Mouse (Mus musculus) forebrain, embryonic 13.5 days (tissue): Measurements from ENCODE around the gene Svopl. TPM values are rescaled to one million over a fixed set of nuclear protein-coding genes. Genes with fewer than 3 reads are reported as not detected.
A peak's percentile ranks its signal among the peaks of the same experiment; 100 is the strongest.

Source experiments
- ATAC-seq: fragments of 200-750 bp; cut with Nextera tagmentation; 2 replicates; pipeline ENCODE4 v1.8.0; 2017
- H3K27ac ChIP-seq: fragments of 300-500 bp; sonication (generic); 2 replicates; pipeline ENCODE4 v1.5.1; 2015; ENCODE audit warnings: inconsistent platforms, mild to moderate bottlenecking, moderate library complexity
- H3K27me3 ChIP-seq: fragments of 300-500 bp; sonication (generic); 2 replicates; pipeline ENCODE4 v1.6.1; 2015; ENCODE audit warnings: mild to moderate bottlenecking, inconsistent platforms
- H3K36me3 ChIP-seq: fragments of 300-500 bp; sonication (generic); 2 replicates; pipeline ENCODE4 v1.6.1; 2015; ENCODE audit warnings: mild to moderate bottlenecking, inconsistent platforms; ENCODE audit not compliant: poor library complexity, severe bottlenecking
- H3K4me1 ChIP-seq: fragments of 300-500 bp; sonication (generic); 2 replicates; pipeline ENCODE4 v1.6.1; 2015; ENCODE audit warnings: inconsistent platforms
- H3K4me2 ChIP-seq: fragments of 300-500 bp; sonication (generic); 2 replicates; pipeline ENCODE4 v1.6.1; 2015; ENCODE audit warnings: inconsistent platforms, mild to moderate bottlenecking, moderate library complexity
- H3K4me3 ChIP-seq: fragments of 300-500 bp; sonication (generic); 2 replicates; pipeline ENCODE4 v1.5.1; 2015; ENCODE audit warnings: mild to moderate bottlenecking, inconsistent platforms
- H3K9ac ChIP-seq: fragments of 300-500 bp; sonication (generic); 2 replicates; pipeline ENCODE4 v1.6.1; 2015; ENCODE audit warnings: mild to moderate bottlenecking, inconsistent platforms
- H3K9me3 ChIP-seq: fragments of 300-500 bp; sonication (generic); replicated peaks from 2 replicates; pipeline ENCODE4 v1.6.1; 2016; ENCODE audit warnings: inconsistent platforms
- WGBS: fragments of 180-500 bp; shearing (Covaris S2); methylation state at CpG from one replicate; pipeline ENCODE4 v1.1.7; 2015; 5-methylcytosine and 5-hydroxymethylcytosine counted together
- polyA plus RNA-seq: library from polyadenylated mRNA; unstranded; fragments of >200 nt; fragmentation: Nextera tagmentation; extraction: Ambion mirVana; gene quantifications from 2 replicates; pipeline ENCODE4 v1.2.1, GENCODE M21; 2015

The Svopl gene
- 0.36 and 0.93 TPM in 2 replicates for polyA plus RNA-seq

DNA sequence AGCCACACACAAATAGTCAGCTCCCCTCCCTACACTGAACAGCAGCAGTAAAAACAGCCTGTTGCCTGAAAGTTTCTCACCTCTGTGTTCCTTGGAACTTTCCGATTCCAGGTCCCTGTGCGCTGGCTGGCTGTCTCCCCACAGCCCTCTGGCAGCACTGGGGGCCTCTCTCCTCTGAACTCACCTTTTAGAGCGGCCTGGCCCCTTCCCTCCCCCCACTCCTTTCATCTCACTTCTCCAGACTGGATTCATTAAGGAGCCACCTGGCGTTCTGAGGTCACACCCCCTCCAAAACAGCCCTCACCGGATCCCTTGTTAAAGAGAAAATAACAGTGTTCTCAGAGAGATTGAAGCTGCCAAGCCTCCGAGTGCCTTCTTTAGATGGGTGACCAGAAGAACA is at the start of gene Svopl:
Svopl (minus strand) TSS at position 159 of the 400 bp plus-strand sequence.
- Histone ChIP-seq H3K4me1 (peaks cover 5% of the 10 kb centered on the region; the same call in 1 of the 2 replicates), H3K9ac (no peak within 1 kb of the TSS), H3K27ac (no peak within 1 kb of the TSS), H3K9me3 (no peaks in the 10 kb centered on the region), H3K4me3 (no peak within 1 kb of the TSS), H3K4me2 (no peak within 1 kb of the TSS), H3K36me3 (no peaks in the 10 kb centered on the region), H3K27me3 (no peaks in the 10 kb centered on the region)
- WGBS: 16% methylated on average over 6 of the region's 6 CpGs
- no peak for ATAC-seq

DNA sequence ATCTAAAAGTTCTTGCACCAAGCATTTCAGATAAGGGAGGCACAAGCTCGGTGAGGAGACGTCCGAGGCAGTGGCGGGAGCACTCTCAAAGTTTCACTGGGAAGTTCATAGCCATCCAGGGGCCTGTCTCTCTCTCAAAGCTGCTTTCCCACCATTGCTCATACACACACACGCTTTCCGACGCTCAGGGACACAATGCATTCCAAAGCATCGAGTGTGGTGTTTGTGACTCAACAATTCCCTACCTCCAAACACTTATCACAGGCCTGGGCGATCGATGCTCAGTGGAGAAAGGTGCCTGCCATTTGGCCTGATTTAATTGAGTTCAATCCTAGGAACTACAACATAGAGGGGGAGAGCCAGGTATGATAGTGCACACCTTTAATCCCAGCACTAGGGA is 47.9 kb upstream of the Svopl start:
- Histone ChIP-seq H3K4me1 (no peaks in the 10 kb centered on the region), H3K9me3 (peaks cover 4% of the 10 kb centered on the region; the same call in 1 of the 2 replicates), H3K9ac (no peak overlapping the region), H3K4me3 (no peak overlapping the region), H3K36me3 (no peaks in the 10 kb centered on the region), H3K27me3 (no peaks in the 10 kb centered on the region), H3K27ac (no peak overlapping the region), H3K4me2 (no peak overlapping the region)
- WGBS: 90% methylated on average over 10 of the region's 10 CpGs
- no peak for ATAC-seq

DNA sequence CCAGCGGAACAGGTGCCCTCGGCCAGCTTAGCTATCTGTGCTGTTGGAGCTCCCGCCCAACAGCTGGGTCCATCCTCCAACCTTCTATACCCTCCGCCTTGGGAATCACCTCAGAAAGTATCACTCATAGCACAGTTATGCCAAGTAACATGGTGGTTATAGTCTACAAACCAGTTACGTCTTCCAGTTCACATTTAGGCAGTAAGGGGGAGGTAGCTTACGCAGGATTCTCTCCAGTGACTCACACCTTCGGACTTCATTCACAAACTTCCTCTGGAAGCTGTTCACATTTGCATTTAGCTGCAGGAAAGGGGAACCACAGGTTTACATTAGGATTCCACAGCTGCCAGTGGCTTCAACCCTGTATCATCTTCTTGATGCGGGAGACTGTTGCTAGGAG is 45.7 kb upstream of the Svopl start:
- Histone ChIP-seq H3K4me1 (no peaks in the 10 kb centered on the region), H3K4me3 (no peak overlapping the region), H3K9ac (no peak overlapping the region), H3K27ac (no peak overlapping the region), H3K27me3 (no peaks in the 10 kb centered on the region), H3K4me2 (no peak overlapping the region), H3K9me3 (no peaks in the 10 kb centered on the region), H3K36me3 (no peaks in the 10 kb centered on the region)
- no peak for ATAC-seq
- 96% methylated on average over 8 of the region's 8 CpGs for WGBS

DNA sequence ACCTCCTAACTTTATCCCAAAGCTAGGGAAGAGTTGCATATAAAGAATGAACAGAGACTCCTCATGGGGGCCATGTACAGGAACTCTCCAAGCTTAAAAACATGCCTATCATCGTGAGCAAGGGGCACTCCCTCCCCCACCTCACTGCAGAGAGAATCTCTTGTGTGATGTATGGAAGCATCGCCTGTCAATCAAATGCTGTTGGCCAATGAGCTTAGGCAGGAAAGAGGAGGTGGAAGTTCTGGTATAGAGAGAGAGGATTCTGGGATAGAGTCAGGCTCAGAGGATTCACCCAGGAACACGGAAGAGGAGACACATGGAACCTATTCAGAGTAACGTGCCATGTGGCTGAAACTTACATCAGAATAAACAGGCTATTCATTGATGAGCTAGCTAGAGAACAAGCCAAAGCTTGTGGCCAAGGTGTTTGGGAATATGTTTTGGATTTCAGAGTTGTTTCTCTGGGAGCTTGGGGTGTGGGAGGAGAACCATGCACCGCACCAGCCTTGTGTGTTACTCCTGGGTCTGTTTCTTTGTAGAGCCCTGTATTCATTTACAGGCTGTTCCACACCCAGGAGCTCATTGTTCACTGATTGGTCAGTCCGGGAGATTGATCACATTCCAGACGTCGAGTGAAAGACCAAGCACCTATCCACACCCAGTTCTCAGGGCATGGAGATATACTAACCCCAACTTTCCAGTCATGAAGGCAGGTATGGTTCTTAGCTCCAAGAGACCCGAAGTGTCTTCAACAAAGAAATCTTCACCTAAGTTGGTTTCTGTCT is 40.6 kb upstream of the Svopl start:
- Histone ChIP-seq H3K9me3 (no peaks in the 10 kb centered on the region), H3K9ac (no peak overlapping the region), H3K4me1 (no peaks in the 10 kb centered on the region), H3K27me3 (no peaks in the 10 kb centered on the region), H3K36me3 (no peaks in the 10 kb centered on the region), H3K4me3 (no peak overlapping the region), H3K4me2 (no peak overlapping the region), H3K27ac (no peak overlapping the region)
- no peak for ATAC-seq
- 84% methylated on average over 9 of the region's 9 CpGs for WGBS

DNA sequence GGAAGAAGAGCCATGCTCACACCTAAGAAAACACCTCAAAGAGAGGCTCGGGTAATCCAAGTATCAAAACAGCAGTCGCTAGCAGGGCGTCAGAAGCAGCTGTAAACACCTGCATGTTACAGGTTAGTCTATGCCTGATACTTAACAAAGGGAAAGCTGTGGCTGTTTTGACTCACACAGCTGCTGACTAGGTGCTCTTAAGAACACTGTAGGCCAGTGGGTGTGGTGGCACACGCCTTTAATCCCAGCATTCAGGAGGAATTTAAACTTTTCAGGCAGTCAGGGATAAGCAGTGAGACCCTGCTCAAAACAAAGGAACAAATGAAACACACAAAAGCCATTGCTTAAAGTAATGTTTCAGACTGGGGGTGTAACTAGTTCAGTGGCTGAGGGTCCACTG is 36.4 kb upstream of the Svopl start:
- H3K4me3 ChIP-seq: no peak overlapping the region
- H3K36me3 ChIP-seq: no peaks in the 10 kb centered on the region
- no peak overlapping the region for H3K27ac ChIP-seq
- no peak overlapping the region for H3K9ac ChIP-seq
- no peaks in the 10 kb centered on the region for H3K4me1 ChIP-seq
- 31% methylated on average over 4 of the region's 4 CpGs for WGBS
- no peak for ATAC-seq
- H3K4me2 ChIP-seq: no peak overlapping the region
- H3K27me3 ChIP-seq: no peaks in the 10 kb centered on the region
- H3K9me3 ChIP-seq: no peaks in the 10 kb centered on the region

DNA sequence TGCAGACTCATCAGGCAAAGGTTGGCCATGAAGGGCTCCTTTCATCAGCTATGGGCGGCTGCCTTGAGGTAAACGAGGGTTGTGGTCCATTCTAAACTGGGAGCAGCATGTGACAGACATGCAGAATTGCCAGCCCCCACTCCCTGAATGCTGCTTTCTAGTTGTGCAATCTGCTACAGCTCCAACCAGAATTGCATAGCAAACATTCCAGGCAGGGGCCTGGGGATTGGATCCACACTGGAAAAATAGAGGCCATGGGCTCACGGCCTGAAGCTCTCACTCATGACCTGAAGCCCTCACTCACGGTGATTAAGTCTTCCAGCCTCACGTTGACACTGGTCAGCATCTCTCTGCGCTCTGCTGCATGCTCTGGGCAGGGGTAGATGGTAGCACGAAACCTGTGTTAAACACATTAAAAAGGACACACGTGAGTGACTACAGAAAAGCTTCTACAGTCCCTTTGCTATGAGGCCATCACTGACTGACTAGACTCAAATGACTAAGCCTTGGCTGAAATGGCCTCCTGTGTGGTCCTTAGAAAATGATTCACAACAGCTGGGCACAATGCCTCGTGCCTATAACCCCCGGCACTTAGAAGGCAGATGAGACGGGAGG is 35.0 kb upstream of the Svopl start:
- WGBS: 59% methylated on average over 11 of the region's 11 CpGs
- no peaks in the 10 kb centered on the region for H3K9me3 ChIP-seq
- no peak overlapping the region for H3K9ac ChIP-seq
- no peak overlapping the region for H3K4me2 ChIP-seq
- no peak overlapping the region for H3K27ac ChIP-seq
- no peaks in the 10 kb centered on the region for H3K4me1 ChIP-seq
- no peaks in the 10 kb centered on the region for H3K36me3 ChIP-seq
- no peak for ATAC-seq
- no peaks in the 10 kb centered on the region for H3K27me3 ChIP-seq
- H3K4me3 ChIP-seq: no peak overlapping the region

DNA sequence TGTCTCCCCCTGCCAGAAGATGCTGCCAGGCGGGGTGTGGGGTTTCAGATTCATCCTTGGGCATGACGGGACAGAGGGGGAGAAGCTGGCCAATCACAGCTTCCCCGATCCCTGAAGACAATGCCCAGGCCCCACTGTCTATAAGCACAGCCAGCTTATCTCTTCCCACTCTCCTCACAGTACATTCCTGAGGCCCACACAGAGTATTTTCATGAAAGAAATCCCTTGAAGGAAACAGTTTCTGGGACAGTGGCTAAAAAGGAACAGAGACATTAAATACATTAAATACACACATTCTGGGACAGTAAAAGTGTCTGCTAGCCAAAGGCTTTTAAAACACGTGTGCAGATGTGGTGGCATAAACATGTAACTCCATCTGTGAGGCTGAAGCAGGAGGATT is 33.6 kb upstream of the Svopl start:
- 68% methylated on average over 4 of the region's 4 CpGs for WGBS
- no peaks in the 10 kb centered on the region for H3K27me3 ChIP-seq

DNA sequence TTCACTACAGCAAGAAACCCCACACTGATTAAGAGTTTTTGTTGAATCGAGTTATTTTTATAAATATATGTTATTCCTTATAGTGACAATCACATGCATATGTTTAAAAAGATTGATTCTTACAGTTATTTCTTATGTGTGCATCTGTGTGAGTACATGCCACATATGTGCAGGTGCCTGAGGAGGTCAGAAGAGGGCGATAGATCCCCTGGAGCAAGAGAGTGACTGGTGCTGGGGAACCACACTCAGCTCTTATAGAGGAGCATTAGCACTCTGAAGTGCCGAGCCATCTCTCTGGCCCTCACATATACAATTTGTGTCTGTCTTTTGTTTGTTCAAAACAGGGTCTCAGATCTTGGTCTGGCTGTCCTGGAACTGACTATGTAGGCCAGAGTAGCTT is 26.8 kb upstream of the Svopl start:
- Histone ChIP-seq H3K36me3 (no peaks in the 10 kb centered on the region), H3K27me3 (no peaks in the 10 kb centered on the region), H3K4me2 (no peak overlapping the region), H3K4me1 (no peaks in the 10 kb centered on the region), H3K27ac (no peak overlapping the region), H3K9me3 (no peaks in the 10 kb centered on the region), H3K4me3 (no peak overlapping the region), H3K9ac (no peak overlapping the region)
- WGBS: 91% methylated on average over 3 of the region's 3 CpGs
- no peak for ATAC-seq

More for the DNA sequence above, 33.6 kb upstream of the Svopl start:
- Histone ChIP-seq H3K9ac (no peak overlapping the region), H3K4me2 (no peak overlapping the region), H3K36me3 (no peaks in the 10 kb centered on the region), H3K4me1 (no peaks in the 10 kb centered on the region), H3K9me3 (no peaks in the 10 kb centered on the region), H3K27ac (no peak overlapping the region), H3K4me3 (no peak overlapping the region)
- ATAC-seq: no peak

DNA sequence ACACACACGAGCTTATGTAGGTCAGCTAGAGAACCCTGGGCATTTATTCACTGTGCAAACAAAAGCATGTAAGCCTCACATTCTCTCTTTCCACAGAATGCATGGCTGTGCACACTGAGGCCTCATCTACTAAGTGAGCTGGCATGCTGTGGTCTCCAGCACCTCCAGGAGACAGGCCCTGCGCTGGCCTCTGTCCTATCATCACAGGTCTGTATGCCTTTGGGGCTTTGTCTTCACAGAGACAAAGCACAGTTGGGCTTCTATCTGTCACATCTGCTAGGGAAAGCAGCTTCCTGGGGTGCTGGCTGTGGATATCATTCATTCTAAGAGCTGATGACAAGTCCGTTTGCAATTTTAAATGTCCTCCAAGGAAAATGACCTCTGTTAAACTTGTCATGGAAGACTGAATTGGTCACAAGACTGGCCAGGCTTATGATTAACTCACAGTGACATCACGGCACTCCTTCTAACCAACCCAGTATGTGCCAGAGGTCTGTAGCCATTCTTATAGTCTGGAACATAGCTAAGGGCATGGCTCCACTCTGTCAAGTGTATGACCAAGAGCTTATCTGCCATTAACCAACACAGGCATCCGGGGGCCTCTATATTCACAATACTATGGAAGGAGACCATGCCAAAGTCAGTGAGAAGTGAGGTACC is 25.5 kb upstream of the Svopl start:
- Histone ChIP-seq H3K4me2 (no peak overlapping the region), H3K27me3 (no peaks in the 10 kb centered on the region), H3K9me3 (no peaks in the 10 kb centered on the region), H3K4me3 (no peak overlapping the region), H3K27ac (no peak overlapping the region), H3K36me3 (no peaks in the 10 kb centered on the region), H3K9ac (no peak overlapping the region), H3K4me1 (no peaks in the 10 kb centered on the region)
- no peak for ATAC-seq
- WGBS: 78% methylated on average over 5 of the region's 5 CpGs

DNA sequence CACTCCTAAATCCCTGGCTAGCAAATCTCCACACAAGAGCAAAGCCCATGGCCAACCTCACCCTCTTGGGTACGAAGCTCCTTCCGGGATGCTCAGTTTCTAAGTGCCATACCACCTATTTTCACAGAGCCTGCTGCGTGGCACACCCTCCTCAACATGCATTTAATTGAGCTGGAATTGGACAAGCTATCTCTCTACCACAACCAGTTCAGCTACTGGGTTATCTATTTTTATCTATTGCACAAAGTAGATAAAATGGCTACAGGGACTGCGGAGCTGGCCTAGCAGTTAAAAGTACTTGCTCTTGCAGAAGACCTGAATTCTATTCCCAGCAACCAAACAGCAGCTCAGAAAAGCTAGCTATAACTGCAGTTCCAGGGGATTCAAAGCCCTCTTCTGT is 24.5 kb upstream of the Svopl start:
- no peak overlapping the region for H3K4me2 ChIP-seq
- no peaks in the 10 kb centered on the region for H3K9me3 ChIP-seq
- 88% methylated on average over 4 of the region's 4 CpGs for WGBS
- H3K36me3 ChIP-seq: no peaks in the 10 kb centered on the region
- H3K4me1 ChIP-seq: no peaks in the 10 kb centered on the region
- H3K4me3 ChIP-seq: no peak overlapping the region
- no peak overlapping the region for H3K27ac ChIP-seq
- no peak overlapping the region for H3K9ac ChIP-seq
- no peaks in the 10 kb centered on the region for H3K27me3 ChIP-seq
- ATAC-seq: no peak

DNA sequence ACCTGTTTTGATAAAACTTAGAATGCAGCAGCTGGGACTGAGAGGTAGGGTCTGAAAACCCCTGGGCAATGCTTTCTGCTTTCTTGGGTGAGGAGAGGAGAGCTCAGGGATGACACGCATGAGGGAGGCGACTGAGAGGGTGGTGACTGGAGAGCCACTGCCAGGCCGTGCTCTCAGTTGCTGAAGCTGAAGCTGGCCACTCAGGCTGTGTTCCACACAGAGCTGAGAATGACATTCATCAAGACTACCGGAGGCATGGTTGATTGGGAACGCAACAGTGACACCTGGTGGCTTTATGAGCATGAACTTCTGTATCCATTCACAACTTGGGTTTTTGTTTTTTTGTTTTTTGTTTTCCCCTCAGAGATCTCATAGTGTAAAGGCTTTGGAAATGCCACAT is 19.4 kb upstream of the Svopl start:
- 5% methylated on average over 5 of the region's 5 CpGs for WGBS
- Histone ChIP-seq H3K4me3 (no peak overlapping the region), H3K9ac (no peak overlapping the region), H3K27ac (no peak overlapping the region), H3K9me3 (peaks cover 7% of the 10 kb centered on the region; the same call in 1 of the 2 replicates), H3K36me3 (no peaks in the 10 kb centered on the region), H3K4me2 (no peak overlapping the region), H3K4me1 (peaks cover 11% of the 10 kb centered on the region; the same call in 1 of the 2 replicates), H3K27me3 (no peaks in the 10 kb centered on the region)
- peak; percentile 91 for ATAC-seq

DNA sequence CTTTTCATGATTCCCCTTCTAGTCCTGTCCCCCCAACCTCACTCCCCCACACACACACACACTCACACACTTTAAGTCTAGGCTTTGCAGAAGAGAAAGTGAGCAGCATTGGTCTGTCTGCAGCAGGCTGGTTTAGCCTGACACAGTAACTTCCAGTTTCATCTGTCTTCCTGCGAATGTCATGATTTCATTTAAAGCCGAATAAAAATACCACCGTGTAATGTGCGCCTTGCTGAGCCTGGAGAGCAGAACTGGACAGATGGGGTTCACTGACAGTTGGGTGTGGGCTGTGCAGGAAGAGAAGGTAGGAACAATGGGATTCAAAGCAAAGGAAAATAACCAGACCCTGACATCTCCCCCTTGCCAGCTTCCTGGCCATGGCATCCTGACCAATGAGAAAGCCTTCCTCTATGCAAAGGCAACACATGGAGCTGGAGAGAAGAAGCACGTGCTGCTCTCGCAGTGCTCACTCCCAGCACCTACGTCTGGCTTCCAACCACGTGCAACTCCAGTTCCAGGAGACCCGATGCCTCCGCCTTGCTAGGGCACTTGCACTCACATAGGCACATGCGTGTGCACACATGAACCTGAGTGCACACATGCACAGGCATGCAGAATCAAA is 18.8 kb upstream of the Svopl start:
- Histone ChIP-seq H3K9me3 (peaks cover 7% of the 10 kb centered on the region; the same call in 1 of the 2 replicates), H3K27me3 (no peaks in the 10 kb centered on the region), H3K27ac (no peak overlapping the region), H3K9ac (no peak overlapping the region), H3K4me3 (no peak overlapping the region), H3K4me2 (no peak overlapping the region), H3K4me1 (peaks cover 11% of the 10 kb centered on the region; the same call in 1 of the 2 replicates), H3K36me3 (no peaks in the 10 kb centered on the region)
- ATAC-seq: peak; percentile 50
- 80% methylated on average over 11 of the region's 11 CpGs for WGBS
